Mouse (Mus musculus) CH12.LX (cell line): ENCODE results near the gene Kidins220. TPM values are rescaled to one million over a fixed set of nuclear protein-coding genes. Genes with fewer than 3 reads are reported as not detected.

Source experiments
- DNase-seq: peaks from one replicate; pipeline ENCODE4 v3.0.0-alpha.2; 2013; ENCODE audit errors: extremely low read depth
- H3K27ac ChIP-seq: 2 replicates; pipeline ENCODE4 v1.5.1; 2012; ENCODE audit warnings: low read depth, mild to moderate bottlenecking, control low read depth, moderate library complexity; ENCODE audit not compliant: insufficient read depth
- H3K27me3 ChIP-seq: replicated peaks from 2 replicates; pipeline ENCODE3; 2012; ENCODE audit warnings: inconsistent platforms
- H3K36me3 ChIP-seq, 2 experiments: replicated peaks in 1 of 2; 2 replicates each; pipeline versions ENCODE3 to v1.6.1; 2012; ENCODE audit warnings: inconsistent platforms in 1 of 2, low read length in 1 of 2, mild to moderate bottlenecking in 1 of 2, mixed read lengths in 1 of 2, moderate library complexity in 1 of 2; ENCODE audit not compliant: control insufficient read depth in 1 of 2, insufficient read depth in 1 of 2
- H3K4me1 ChIP-seq, 2 experiments: 2 replicates each; pipeline ENCODE4 v1.6.1; 2012; ENCODE audit warnings: inconsistent platforms in 1 of 2, moderate library complexity in 1 of 2; ENCODE audit not compliant: insufficient read depth in 2 of 2, control insufficient read depth in 1 of 2
- H3K4me2 ChIP-seq: 2 replicates; pipeline ENCODE4 v1.6.1; 2012; ENCODE audit warnings: low read depth, mild to moderate bottlenecking, control low read depth; ENCODE audit not compliant: poor library complexity, insufficient read depth, severe bottlenecking
- H3K4me3 ChIP-seq, 3 experiments: fragments of 150-350 bp in 1 of 3; sonication (generic) in 1 of 3; replicated peaks in 1 of 3; 2 replicates each; pipeline versions ENCODE3 to v1.5.1; 2011 to 2012; ENCODE audit warnings: low read depth in 2 of 3, low read length in 2 of 3, mild to moderate bottlenecking in 2 of 3, moderate library complexity in 2 of 3, control low read depth in 1 of 3, improper control_type of control experiment in 1 of 3, inconsistent platforms in 1 of 3, mixed read lengths in 1 of 3; ENCODE audit not compliant: poor library complexity in 1 of 3
- H3K79me2 ChIP-seq: replicated peaks from 2 replicates; pipeline ENCODE4 v1.6.1; 2012; ENCODE audit warnings: mild to moderate bottlenecking, moderate library complexity; ENCODE audit not compliant: control insufficient read depth, poor library complexity, insufficient read depth, severe bottlenecking; ENCODE audit errors: extremely low read depth
- H3K9ac ChIP-seq: 2 replicates; pipeline ENCODE4 v1.6.1; 2012; ENCODE audit warnings: low read depth, mild to moderate bottlenecking, control low read depth, moderate library complexity; ENCODE audit not compliant: insufficient read depth
- H3K9me3 ChIP-seq: replicated peaks from 2 replicates; pipeline ENCODE3; 2012; ENCODE audit warnings: low read length, inconsistent platforms, mixed read lengths
- CTCF ChIP-seq, 2 experiments: IDR thresholded peaks in 1 of 2; conservative IDR thresholded peaks in 1 of 2; 2 replicates each; pipeline ENCODE4 v1.5.1; 2011 to 2012; ENCODE audit warnings: low read depth in 2 of 2, low read length in 2 of 2, improper control_type of control experiment in 1 of 2, inconsistent platforms in 1 of 2, mild to moderate bottlenecking in 1 of 2, moderate library complexity in 1 of 2
- HCFC1 ChIP-seq: IDR thresholded peaks from 2 replicates; pipeline ENCODE4 v1.6.1; 2012; ENCODE audit warnings: low read depth, mild to moderate bottlenecking, inconsistent platforms, low read length, improper control_type of control experiment
- MAFK ChIP-seq: IDR thresholded peaks from 2 replicates; pipeline ENCODE4 v1.6.1; 2011; ENCODE audit warnings: low read length, improper control_type of control experiment; ENCODE audit not compliant: insufficient replicate concordance
- MXI1 ChIP-seq: IDR thresholded peaks from 2 replicates; pipeline ENCODE4 v1.6.1; 2011; ENCODE audit warnings: mild to moderate bottlenecking, low read depth, low read length, improper control_type of control experiment
- MYC ChIP-seq: IDR thresholded peaks from 2 replicates; pipeline ENCODE4 v1.6.1; 2011; ENCODE audit warnings: low read depth, mild to moderate bottlenecking, improper control_type of control experiment, low read length
- NELFE ChIP-seq: IDR thresholded peaks from 2 replicates; pipeline ENCODE4 v1.6.1; 2011; ENCODE audit warnings: low read depth, low read length, improper control_type of control experiment
- RCOR1 ChIP-seq: conservative IDR thresholded peaks from 2 replicates; pipeline ENCODE4 v1.6.1; 2012; ENCODE audit warnings: low read depth, mild to moderate bottlenecking, inconsistent platforms, low read length, improper control_type of control experiment
- TBP ChIP-seq: conservative IDR thresholded peaks from 2 replicates; pipeline ENCODE4 v1.6.1; 2011; ENCODE audit warnings: low read depth, low read length, improper control_type of control experiment
- UBTF ChIP-seq: IDR thresholded peaks from 2 replicates; pipeline ENCODE4 v1.6.1; 2012; ENCODE audit warnings: low read depth, mild to moderate bottlenecking, inconsistent platforms, low read length, improper control_type of control experiment, moderate library complexity
- dilution Hi-C: fragments of 300-500 bp; cut with MboI; formaldehyde crosslinking; loops from 2 replicates; pipeline ENCODE4 v1.14.3; 2020; ENCODE audit warnings: low sequenced_read_pairs; ENCODE audit not compliant: extremely low pct_unique_long_range_greater_than_20kb, extremely low pct_ligation_motif_present
- in situ Hi-C: fragments of 300-500 bp; cut with MboI; formaldehyde crosslinking; loops from 3 replicates; pipeline ENCODE4 v1.14.3; 2019; ENCODE audit warnings: low sequenced_read_pairs, low pct_ligation_motif_present, low pct_unique_long_range_greater_than_20kb, mixed read lengths
- polyA plus RNA-seq: library from polyadenylated mRNA; unstranded; fragments of >175 nt; gene quantifications from 2 replicates; pipeline ENCODE4 v1.2.1, GENCODE M21; 2012; ENCODE audit warnings: low read depth; ENCODE audit not compliant: insufficient read length
- total RNA-seq, 2 experiments: library from RNA; depleted of rRNA; stranded (reverse); fragments of 300-350 nt in 1 of 2; fragments of >200 nt in 1 of 2; gene quantifications; 2 replicates each; pipeline ENCODE4 v1.2.3; 2012 to 2014

Kidins220 gene
- total and polyA plus RNA-seq, 3 experiments = 32.4 to 47.8 (median 39.4) TPM

DNA sequence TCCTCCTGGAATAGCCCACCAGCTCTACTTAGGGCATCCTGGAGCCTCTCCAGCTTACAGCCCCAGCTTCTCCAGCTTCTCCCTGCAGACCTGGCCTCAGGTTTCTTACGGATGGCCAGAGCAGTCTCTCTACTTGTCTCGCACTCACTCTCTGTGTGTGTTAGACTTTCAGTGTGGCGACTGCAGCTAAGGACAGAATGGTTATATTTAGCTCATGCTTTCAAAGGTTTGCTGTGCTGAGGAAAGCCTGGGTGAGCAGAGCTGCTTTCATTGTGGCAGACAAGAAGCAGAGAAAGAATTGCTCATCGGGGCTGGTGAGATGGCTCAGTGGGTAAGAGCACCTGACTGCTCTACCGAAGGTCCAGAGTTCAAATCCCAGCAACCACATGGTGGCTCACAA lies 46.3 kb downstream of the Kidins220 start:
- Histone ChIP-seq H3K27ac (no peak overlapping the region), H3K36me3 (peaks cover 34 to 72% of the 10 kb centered on the region in 2 experiments)
- in situ Hi-C loops = no loop called here

DNA sequence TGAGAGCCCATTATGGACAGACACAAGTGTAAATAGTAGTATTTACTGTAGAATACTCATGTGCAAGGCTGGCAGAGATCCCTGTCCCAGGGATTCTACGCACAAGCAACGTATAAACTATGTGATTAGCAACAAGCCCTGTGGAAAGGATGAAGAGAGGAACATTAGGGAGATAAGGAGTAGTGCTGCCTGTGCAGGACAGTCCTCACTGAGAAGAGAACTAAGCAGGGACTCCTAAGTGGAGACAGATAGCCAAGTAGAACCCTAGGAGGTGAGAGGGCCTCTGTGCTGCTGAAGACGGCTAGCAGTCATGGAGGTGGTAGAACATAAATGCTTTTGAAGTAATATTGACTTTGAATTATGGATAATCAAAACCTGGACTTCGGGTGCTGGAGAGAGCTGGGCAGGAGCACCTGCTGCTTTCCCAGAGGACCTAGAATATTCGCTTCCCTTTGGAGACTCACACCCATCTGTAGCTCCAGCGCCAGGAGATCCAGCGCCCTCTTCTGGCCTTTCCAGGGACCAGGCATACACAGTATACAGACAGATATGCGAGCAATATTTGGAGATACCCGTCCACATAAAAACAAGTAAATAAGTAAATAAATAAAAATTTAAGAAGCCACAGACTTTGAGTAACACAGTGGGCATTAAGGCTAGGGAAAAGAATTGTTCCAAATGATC lies 50.3 kb downstream of the Kidins220 start:
- no peaks in the 10 kb centered on the region for H3K4me1 ChIP-seq
- no peak for DNase-seq
- dilution Hi-C loops = no loop called here
- in situ Hi-C loops = no loop called here
- H3K79me2 ChIP-seq = no peaks in the 10 kb centered on the region
- no peak overlapping the region for H3K4me2 ChIP-seq
- no peaks in the 10 kb centered on the region for H3K9me3 ChIP-seq
- no peaks in the 10 kb centered on the region for H3K27me3 ChIP-seq
- H3K27ac ChIP-seq = no peak overlapping the region
- H3K9ac ChIP-seq = no peak overlapping the region
- no peak for TF ChIP-seq UBTF
- TF ChIP-seq CTCF (conservative IDR thresholded peaks at IDR 0.05 in 1 of 2, IDR thresholded peaks at IDR 0.05 in 1 of 2; ENCODE audit: low read depth in 2 of 2, low read length in 2 of 2) = peak in 1 of 2 experiments; percentile 32; a peak in 2 of 4 replicates
- H3K36me3 ChIP-seq = peaks cover 30 to 68% of the 10 kb centered on the region in 2 experiments
- H3K4me3 ChIP-seq = no peak overlapping the region

More for the DNA sequence above, 46.3 kb downstream of the Kidins220 start:
- TF ChIP-seq NELFE (no peak), TBP (no peak), MAFK (no peak), MXI1 (no peak), UBTF (no peak), HCFC1 (no peak)
- dilution Hi-C loops = no loop called here
- Histone ChIP-seq H3K4me2 (no peak overlapping the region), H3K4me1 (peaks cover 0 to 4% of the 10 kb centered on the region in 2 experiments; a peak in 2 of 4 replicates), H3K9ac (no peak overlapping the region), H3K79me2 (no peaks in the 10 kb centered on the region), H3K27me3 (no peaks in the 10 kb centered on the region), H3K4me3 (no peak overlapping the region), H3K9me3 (no peaks in the 10 kb centered on the region)
- DNase-seq = no peak

DNA sequence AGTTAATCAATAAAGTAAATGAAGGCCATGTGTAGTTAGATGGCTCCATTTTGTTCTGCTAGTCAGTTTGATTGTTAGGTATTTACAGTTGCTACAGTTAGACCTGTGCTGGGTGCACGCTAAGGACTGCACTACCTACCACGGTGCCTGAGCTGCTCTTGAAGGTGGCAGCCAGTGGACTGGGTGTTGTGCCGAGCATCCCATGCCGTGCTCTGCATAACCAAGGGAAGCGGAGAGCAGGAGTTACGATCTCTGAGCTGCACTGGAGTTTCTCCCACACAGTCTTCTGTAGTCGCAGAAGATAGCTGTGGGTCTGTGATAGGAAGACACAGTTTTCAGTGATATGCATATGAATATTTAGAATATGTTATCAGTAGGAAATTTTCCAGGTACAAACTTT lies 51.6 kb downstream of the Kidins220 start:
- no peaks in the 10 kb centered on the region for H3K4me1 ChIP-seq
- in situ Hi-C loops = no loop called here
- no peak overlapping the region for H3K9ac ChIP-seq
- H3K79me2 ChIP-seq = no peaks in the 10 kb centered on the region
- H3K4me3 ChIP-seq = no peak overlapping the region
- H3K27me3 ChIP-seq = no peaks in the 10 kb centered on the region
- TF ChIP-seq MYC (no peak), RCOR1 (no peak)
- TF ChIP-seq, all 38 proteins: peak for 0
- no peak overlapping the region for H3K27ac ChIP-seq
- H3K4me2 ChIP-seq = no peak overlapping the region
- H3K9me3 ChIP-seq = no peaks in the 10 kb centered on the region
- no peak for DNase-seq
- dilution Hi-C loops = no loop called here
- peaks cover 26 to 70% of the 10 kb centered on the region in 2 experiments for H3K36me3 ChIP-seq
